Mouse (Mus musculus): ENCODE data around the gene Bag5.
"Not testable (repeated sequence)": the region's sequence is repeated elsewhere in the genome, so short reads cannot be mapped to it uniquely, and the experiment has no call there.

GRCm38 (mm10) chr12:111661554-111661953 lies 51.5 kb downstream of the Bag5 start:
- not testable (repeated sequence) for TF ChIP-seq POLR2A (IDR thresholded peaks at IDR 0.05; ENCODE audit: insufficient read depth, low read depth, low read length); CTCF (IDR thresholded peaks at IDR 0.05); EP300 (IDR thresholded peaks at IDR 0.05; ENCODE audit: insufficient read depth, low read depth, low read length)
